Mouse (Mus musculus): ENCODE results near the gene Tmco4. TPM values are rescaled to one million over a fixed set of nuclear protein-coding genes. Genes with fewer than 3 reads are reported as not detected.

The Tmco4 gene
- polyA plus RNA-seq, 1 experiment from 2014 or later: 6.1 TPM

- no peak overlapping the region for H3K4me3 ChIP-seq (replicated peaks)
- no peaks in the 10 kb centered on the region for H3K9me3 ChIP-seq (replicated peaks)
- H3K27me3 ChIP-seq: peaks cover 17% of the 10 kb centered on the region
- H3K4me1 ChIP-seq: peaks cover 38% of the 10 kb centered on the region
- no peaks in the 10 kb centered on the region for H3K36me3 ChIP-seq
- H3K27ac ChIP-seq: no peak overlapping the region
- WGBS: 69% methylated on average over 4 of the region's 4 CpGs
- no peak overlapping the region for H3K4me2 ChIP-seq
- no peak for ATAC-seq (replicated peaks; ENCODE audit: low FRiP score)
- H3K9ac ChIP-seq: no peak overlapping the region
Measured at GRCm38 (mm10) chr4:139086984-139087383, 114.3 kb downstream of the Tmco4 start.

- no peak for ATAC-seq (replicated peaks; ENCODE audit: low FRiP score)
- Histone ChIP-seq H3K27me3 (peaks cover 36% of the 10 kb centered on the region), H3K36me3 (no peaks in the 10 kb centered on the region), H3K27ac (no peak overlapping the region), H3K9me3 (replicated peaks) (no peaks in the 10 kb centered on the region), H3K4me3 (replicated peaks) (no peak overlapping the region), H3K9ac (no peak overlapping the region), H3K4me1 (peaks cover 36% of the 10 kb centered on the region), H3K4me2 (no peak overlapping the region)
- WGBS: 64% methylated on average over 9 of the region's 9 CpGs
Measured at GRCm38 (mm10) chr4:139088982-139089671, 116.4 kb downstream of the Tmco4 start.

DNA sequence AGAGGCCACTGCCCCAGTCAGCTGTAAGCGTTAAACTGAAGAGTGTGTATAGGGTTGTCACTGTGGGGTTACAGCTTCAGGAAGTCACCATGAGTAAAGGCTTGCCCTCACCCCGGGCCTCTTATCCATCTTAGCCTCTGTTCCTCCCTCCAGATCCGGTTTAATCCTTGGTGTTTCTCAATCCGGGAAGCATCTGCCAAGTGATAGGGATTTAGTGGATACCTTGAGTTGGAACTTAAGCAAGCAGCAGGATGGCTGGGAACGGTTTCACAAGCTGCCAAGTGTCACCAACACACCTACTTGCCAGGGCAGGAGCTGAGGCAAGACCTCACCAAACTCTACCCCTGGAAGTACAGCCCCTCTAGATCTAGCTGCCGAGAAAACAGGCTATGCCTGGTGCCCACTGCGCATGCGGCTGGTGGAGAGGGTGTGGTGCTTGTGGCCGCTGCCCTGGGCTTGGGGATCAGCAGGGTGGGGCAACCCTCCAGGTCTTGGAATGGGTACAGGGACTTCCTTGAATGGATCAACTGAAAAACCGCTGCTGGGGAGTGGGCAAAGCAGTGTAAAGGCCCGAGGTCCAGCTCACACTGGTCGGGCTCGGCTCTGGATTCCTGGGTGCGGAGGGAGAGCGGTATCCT, 117.7 kb downstream of the Tmco4 start:
- Histone ChIP-seq H3K9ac (no peak overlapping the region), H3K4me3 (replicated peaks) (no peak overlapping the region; the same call in 1 of the 2 replicates), H3K4me1 (peaks cover 40% of the 10 kb centered on the region), H3K27ac (no peak overlapping the region), H3K27me3 (peaks cover 36% of the 10 kb centered on the region), H3K4me2 (peak overlapping the region; percentile 99; the same call in 1 of the 2 replicates), H3K9me3 (replicated peaks) (0 out of 2 replicates have a peak, but pooled peaks cover 7% of the 10 kb centered on the region), H3K36me3 (no peaks in the 10 kb centered on the region)
- no peak for ATAC-seq (replicated peaks; ENCODE audit: low FRiP score)
- 67% methylated on average over 15 of the region's 15 CpGs for WGBS

DNA sequence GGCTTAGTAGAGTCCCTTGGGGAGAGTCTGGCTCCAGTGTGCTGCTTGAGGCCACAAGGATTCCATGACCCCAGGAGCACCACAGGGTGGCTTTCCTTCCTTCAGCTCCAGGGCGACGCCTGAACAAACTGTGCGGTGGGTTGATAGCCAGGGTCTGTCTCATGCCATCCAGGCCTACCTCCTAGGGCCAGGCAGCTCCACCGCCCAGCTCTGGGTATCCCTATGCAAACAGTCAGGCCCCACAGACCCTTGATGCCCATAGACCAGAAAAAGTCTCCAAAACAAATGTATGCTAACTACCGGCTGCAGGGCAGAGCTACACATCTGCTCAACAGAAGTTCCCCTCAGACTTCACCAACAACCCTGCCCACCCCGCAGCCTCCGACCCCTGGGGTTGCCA, 118.4 kb downstream of the Tmco4 start:
- ATAC-seq (replicated peaks; ENCODE audit: low FRiP score): no peak
- no peaks in the 10 kb centered on the region for H3K36me3 ChIP-seq
- peak overlapping the region; percentile 69 for H3K4me3 ChIP-seq (replicated peaks)
- peak overlapping the region; percentile 99 for H3K4me2 ChIP-seq
- H3K9ac ChIP-seq: 0 out of 2 replicates have a peak overlapping the region, but pooled peaks have one; percentile 67
- peaks cover 36% of the 10 kb centered on the region for H3K27me3 ChIP-seq
- H3K4me1 ChIP-seq: peaks cover 47% of the 10 kb centered on the region
- no peak overlapping the region for H3K27ac ChIP-seq
- H3K9me3 ChIP-seq (replicated peaks): 0 out of 2 replicates have a peak, but pooled peaks cover 7% of the 10 kb centered on the region
- WGBS: 51% methylated on average over 7 of the region's 7 CpGs

GRCm38 (mm10) chr4:139091478-139092355, 119.0 kb downstream of the Tmco4 start:
- peaks cover 36% of the 10 kb centered on the region for H3K27me3 ChIP-seq
- peak overlapping the region; percentile 67 for H3K9ac ChIP-seq
- peak overlapping the region; percentile 69 for H3K4me3 ChIP-seq (replicated peaks)
- H3K4me2 ChIP-seq: peak overlapping the region; percentile 99
- H3K27ac ChIP-seq: peak overlapping the region; percentile 32; the same call in 1 of the 2 replicates
- 0 out of 2 replicates have a peak, but pooled peaks cover 7% of the 10 kb centered on the region for H3K9me3 ChIP-seq (replicated peaks)
- ATAC-seq (replicated peaks; ENCODE audit: low FRiP score): no peak; the same call in 1 of the 2 replicates
- H3K4me1 ChIP-seq: peaks cover 52% of the 10 kb centered on the region
- 5% methylated on average over 28 of the region's 28 CpGs for WGBS
- no peaks in the 10 kb centered on the region for H3K36me3 ChIP-seq

- Histone ChIP-seq H3K9ac (peak within 1 kb of the TSS; percentile 67), H3K27ac (peak within 1 kb of the TSS; percentile 48), H3K27me3 (peaks cover 36% of the 10 kb centered on the region), H3K4me1 (peaks cover 52% of the 10 kb centered on the region), H3K4me3 (replicated peaks) (peak within 1 kb of the TSS; percentile 69), H3K9me3 (replicated peaks) (0 out of 2 replicates have a peak, but pooled peaks cover 7% of the 10 kb centered on the region), H3K4me2 (peak within 1 kb of the TSS; percentile 99), H3K36me3 (no peaks in the 10 kb centered on the region)
- WGBS: under 1% methylated on average over 103 of the region's 105 CpGs
- peak; percentile 48; the same call in 1 of the 2 replicates for ATAC-seq (replicated peaks; ENCODE audit: low FRiP score)
Measured at GRCm38 (mm10) chr4:139092356-139093195, 119.9 kb downstream of the Tmco4 start, which contains the start of gene Nbl1. Gene Nbl1 (minus strand): TSS chr4:139092993.

GRCm38 (mm10) chr4:139093196-139093530, 120.5 kb downstream of the Tmco4 start:
- Histone ChIP-seq H3K27me3 (peaks cover 36% of the 10 kb centered on the region), H3K36me3 (no peaks in the 10 kb centered on the region), H3K4me1 (peaks cover 52% of the 10 kb centered on the region), H3K9me3 (replicated peaks) (0 out of 2 replicates have a peak, but pooled peaks cover 7% of the 10 kb centered on the region), H3K27ac (no peak overlapping the region), H3K9ac (peak overlapping the region; percentile 67), H3K4me2 (peak overlapping the region; percentile 99), H3K4me3 (replicated peaks) (peak overlapping the region; percentile 69)
- 22% methylated on average over 13 of the region's 13 CpGs for WGBS
- no peak for ATAC-seq (replicated peaks; ENCODE audit: low FRiP score)

DNA sequence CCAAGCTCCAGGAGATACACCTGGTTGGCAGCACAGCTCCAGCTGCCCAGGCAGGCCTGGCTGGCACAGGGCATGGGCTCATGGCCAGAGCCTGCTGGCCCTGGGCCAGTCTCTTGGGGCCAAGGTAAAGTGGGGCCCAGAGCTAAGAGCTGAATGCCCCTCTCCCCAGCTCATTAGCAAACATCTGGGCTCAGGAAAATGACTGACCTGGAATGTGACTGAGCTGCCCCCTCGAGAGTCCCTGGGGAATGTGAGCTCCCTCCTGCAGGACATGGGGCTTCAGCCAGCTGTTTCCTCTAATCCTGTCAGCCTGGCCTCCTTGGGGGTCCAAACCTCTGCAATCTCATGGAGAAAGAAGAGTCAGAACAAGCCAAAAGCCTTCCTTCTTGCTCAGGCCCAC, 122.7 kb downstream of the Tmco4 start:
- H3K9me3 ChIP-seq (replicated peaks): 0 out of 2 replicates have a peak, but pooled peaks cover 7% of the 10 kb centered on the region
- H3K27me3 ChIP-seq: peaks cover 33% of the 10 kb centered on the region
- 37% methylated on average over 1 of the region's 1 CpGs for WGBS
- peak overlapping the region; percentile 1; the same call in 1 of the 2 replicates for H3K27ac ChIP-seq
- peaks cover 51% of the 10 kb centered on the region for H3K4me1 ChIP-seq
- H3K9ac ChIP-seq: no peak overlapping the region
- H3K4me2 ChIP-seq: no peak overlapping the region
- H3K4me3 ChIP-seq (replicated peaks): no peak overlapping the region
- no peak for ATAC-seq (replicated peaks; ENCODE audit: low FRiP score)
- H3K36me3 ChIP-seq: no peaks in the 10 kb centered on the region

DNA sequence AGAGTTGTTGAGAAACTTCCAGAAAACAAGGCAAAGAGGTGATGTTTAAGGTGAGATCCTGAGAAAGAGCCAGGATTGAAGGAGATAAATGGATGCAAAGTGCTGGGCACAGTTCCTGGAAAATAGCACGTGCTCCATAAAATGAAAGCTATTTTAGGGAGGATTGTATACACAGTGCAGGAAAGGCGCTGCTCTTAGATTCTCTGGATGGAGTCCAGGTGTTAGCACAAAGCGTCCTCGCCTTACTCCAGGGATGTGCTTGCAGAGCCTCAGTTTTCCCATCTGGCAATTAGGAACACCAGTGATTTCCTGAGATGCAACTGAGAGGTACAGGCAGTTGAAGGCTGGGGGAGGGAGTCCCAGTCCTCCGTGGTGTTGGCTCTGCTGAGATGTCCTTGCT, 123.5 kb downstream of the Tmco4 start:
- Histone ChIP-seq H3K27me3 (peaks cover 25% of the 10 kb centered on the region), H3K36me3 (peaks cover 1% of the 10 kb centered on the region; the same call in 1 of the 2 replicates), H3K4me3 (replicated peaks) (no peak overlapping the region), H3K9ac (no peak overlapping the region), H3K9me3 (replicated peaks) (0 out of 2 replicates have a peak, but pooled peaks cover 7% of the 10 kb centered on the region), H3K4me2 (no peak overlapping the region), H3K27ac (no peak overlapping the region), H3K4me1 (peaks cover 43% of the 10 kb centered on the region)
- WGBS: 39% methylated on average over 5 of the region's 5 CpGs
- no peak for ATAC-seq (replicated peaks; ENCODE audit: low FRiP score)

GRCm38 (mm10) chr4:139100326-139100725, 127.6 kb downstream of the Tmco4 start:
- Histone ChIP-seq H3K4me2 (no peak overlapping the region), H3K27ac (no peak overlapping the region), H3K9ac (no peak overlapping the region), H3K4me3 (replicated peaks) (no peak overlapping the region), H3K27me3 (no peaks in the 10 kb centered on the region), H3K4me1 (peaks cover 18% of the 10 kb centered on the region), H3K36me3 (peaks cover 32% of the 10 kb centered on the region), H3K9me3 (replicated peaks) (no peaks in the 10 kb centered on the region)
- no peak for ATAC-seq (replicated peaks; ENCODE audit: low FRiP score)
- 91% methylated on average over 8 of the region's 8 CpGs for WGBS

- Histone ChIP-seq H3K9ac (no peak overlapping the region), H3K27me3 (no peaks in the 10 kb centered on the region), H3K36me3 (peaks cover 32% of the 10 kb centered on the region), H3K4me2 (no peak overlapping the region), H3K27ac (no peak overlapping the region), H3K4me3 (replicated peaks) (no peak overlapping the region), H3K9me3 (replicated peaks) (no peaks in the 10 kb centered on the region), H3K4me1 (peaks cover 8% of the 10 kb centered on the region)
- 82% methylated on average over 6 of the region's 6 CpGs for WGBS
- no peak for ATAC-seq (replicated peaks; ENCODE audit: low FRiP score)
Measured at GRCm38 (mm10) chr4:139101546-139101945, 128.9 kb downstream of the Tmco4 start.
